Mouse (Mus musculus) cerebellum, postnatal 10 days (tissue): ENCODE data around the gene Gm49510.
"Not testable (repeated sequence)": the region's sequence is repeated elsewhere in the genome, so short reads cannot be mapped to it uniquely, and the experiment has no call there.

ENCODE experiments used
- DNase-seq, 2 experiments: peaks; one replicate each; pipeline ENCODE4 v3.0.0; 2021; ENCODE audit warnings: mixed read lengths in 2 of 2

Gene Gm49510

DNA sequence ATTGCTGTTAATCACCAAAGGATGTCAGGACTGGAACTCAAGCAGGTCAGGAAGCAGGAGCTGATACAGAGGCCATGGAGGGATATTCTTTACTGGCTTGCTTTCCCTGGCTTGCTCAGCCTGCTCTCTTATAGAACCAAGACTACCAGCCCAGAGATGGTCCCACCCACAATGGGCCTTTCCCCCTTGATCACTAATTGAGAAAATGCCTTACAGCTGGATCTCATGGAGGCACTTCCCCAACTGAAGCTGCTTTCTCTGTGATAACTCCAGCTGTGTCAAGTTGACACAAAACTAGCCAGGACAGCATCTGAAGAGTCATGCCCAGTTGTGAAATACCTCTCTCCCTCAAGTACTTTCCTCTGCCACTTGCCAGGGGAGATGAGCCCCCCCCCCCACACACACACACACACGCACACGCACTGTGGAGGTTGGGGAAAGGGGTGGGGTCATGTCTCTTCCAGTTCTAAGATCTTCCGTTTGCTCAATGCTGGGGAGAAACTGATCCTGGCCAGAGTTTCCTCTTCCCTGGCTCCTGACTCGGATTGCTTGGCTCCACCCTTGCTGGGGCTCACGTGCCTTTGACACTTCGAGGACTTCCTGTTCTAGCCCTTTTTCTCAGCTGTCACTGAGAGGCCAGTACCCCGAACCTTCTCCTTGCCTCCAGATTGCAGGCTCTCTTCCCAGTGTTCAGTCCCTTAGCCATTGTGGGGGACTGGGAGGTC, 20.5 kb upstream of the Gm49510 start:
- DNase-seq, result not testable (repeated sequence)

DNA sequence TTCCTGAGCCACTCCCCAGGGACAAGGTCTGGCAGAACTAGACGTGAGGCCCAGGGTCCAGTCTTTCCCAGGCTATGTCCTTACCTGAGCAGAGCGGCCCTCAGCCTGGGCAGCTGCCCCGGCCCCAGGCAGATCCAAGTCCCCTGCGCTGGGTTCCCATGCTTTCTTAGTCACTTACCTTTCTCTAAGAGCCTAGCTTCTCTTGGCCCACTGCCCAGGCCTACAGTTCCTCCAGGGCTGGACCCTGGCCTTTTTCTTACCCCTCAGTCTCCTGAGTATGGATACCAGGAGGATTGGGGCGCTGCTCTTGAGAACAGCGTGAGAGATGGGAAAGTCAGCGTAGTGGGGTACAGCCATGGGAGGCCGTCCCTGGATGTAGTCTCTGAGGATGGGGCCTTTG, 19.0 kb upstream of the Gm49510 start:
- DNase-seq, result peak in 1 of 2 experiments; percentile 27

DNA sequence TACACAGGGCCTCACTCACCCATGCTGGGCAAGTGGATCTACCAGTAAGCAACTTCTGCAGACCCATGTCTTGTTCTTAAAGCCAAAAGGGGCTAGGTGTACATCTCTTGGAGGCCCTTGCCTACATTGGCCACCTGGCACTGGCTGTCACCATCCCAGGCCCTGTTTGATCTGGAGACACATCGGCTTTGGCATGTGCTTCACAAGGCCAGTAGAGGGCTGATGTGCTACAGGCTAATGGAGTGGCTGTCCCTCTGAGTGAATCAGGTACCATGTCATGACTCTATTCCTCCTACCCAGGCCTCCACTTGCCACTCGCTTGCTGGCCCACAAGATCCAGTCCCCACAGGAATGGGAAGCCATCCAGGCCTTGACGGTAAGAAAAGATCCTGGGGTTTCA, 17.6 kb upstream of the Gm49510 start:
- DNase-seq, result no peak

DNA sequence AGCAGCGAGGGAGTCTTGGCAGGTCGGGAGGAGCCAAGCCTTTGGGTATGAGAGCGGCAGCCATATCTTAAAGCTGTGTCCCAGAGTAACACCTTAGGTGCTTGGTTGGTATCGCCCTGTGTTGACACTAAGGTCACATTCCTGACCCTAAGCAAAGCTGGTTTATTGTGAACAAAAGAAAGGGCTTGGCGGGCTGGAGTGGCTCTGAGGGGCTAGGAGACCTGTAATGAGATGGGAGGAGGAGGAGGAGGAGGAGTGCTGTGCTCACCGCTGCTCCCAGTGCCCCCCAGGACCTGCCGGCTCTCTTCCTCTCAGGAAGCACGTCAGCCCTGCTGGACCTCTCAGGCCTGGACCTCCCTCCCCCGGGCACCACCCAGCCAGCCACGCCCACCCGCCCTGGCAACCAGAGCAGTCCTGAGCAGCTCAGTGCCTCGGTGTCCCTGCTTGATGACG, 10.0 kb upstream of the Gm49510 start:
- no peak for DNase-seq

DNA sequence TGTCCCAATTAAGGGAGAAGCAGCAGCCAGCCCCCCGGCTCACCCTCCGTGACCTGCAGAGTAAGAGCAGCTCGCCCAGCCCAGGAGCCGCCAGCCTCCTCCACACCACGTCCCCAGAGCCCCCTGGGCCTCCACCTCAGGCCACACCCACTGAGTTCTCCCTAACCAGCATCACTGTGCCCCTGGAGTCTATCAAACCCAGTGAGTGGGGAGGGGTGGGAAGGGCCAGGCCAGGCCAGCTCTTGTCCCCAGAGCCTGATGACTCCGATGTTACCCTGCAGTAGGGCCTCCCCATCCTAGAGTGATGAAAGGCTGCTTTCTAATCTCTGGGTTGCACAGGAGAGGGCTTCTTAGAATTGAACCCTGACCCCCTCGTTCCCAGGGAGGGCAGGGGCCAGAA, 7.0 kb upstream of the Gm49510 start:
- DNase-seq, result no peak

DNA sequence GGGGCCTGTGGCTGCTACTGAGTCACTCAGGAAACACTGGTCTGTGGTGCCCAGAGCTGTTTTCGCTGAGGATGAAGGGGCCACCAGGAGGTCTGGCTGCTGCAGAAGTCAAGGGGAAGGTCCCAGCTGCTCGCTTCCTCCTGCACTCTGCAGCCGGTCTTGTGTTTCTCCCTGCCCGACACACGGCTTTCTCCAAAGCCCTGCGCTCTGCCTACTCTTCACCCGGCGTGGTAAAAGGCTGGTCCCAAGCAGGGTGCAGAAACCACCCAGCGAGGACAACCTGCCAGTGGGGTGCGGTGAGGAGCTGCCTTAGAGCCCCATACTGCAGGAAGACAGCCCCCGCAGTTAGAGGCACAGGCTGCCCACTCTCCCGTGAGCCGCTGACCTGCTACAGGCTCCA, 4.7 kb upstream of the Gm49510 start:
- DNase-seq, result no peak

DNA sequence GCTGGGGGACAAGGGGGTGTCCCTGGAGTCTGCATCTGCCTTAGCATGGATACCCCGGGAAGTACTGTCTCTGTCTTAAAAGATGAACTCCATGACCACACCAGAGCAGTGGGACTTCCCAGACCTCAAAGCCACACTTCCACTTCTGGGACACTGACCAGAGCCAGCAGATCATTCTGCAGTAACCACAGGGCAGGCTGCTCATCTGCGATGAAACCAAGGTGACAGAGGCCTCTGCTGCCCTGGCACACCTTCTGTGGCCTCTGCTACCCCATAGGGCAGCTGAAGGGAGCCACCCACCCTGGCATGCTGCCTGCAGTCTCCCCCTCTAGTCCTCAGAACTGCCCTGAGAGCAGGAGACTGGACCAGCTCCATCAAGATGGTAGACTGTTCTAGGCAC, 3.7 kb upstream of the Gm49510 start:
- peak; percentile 48 to 50 for DNase-seq

DNA sequence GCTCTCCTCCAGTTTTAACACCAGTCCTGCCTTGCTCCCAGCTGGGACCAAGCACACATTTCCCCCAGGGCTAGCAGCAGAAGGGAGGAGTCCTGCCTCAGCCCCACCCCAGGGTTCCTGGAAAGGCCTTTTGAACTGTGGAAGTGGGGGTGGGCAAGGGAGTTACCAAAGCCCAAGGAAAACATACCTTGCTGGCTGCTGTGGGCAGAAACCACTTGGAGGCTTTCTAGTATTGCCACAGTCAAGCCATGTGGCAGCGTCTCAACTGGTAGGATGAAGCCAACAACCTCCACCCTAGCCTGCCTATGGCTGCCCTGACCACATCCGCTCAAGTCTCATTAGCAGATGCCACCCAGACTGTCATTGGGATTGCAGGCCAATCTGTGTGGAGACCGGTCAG, 3.3 kb upstream of the Gm49510 start:
- peak; percentile 46 to 47 for DNase-seq

DNA sequence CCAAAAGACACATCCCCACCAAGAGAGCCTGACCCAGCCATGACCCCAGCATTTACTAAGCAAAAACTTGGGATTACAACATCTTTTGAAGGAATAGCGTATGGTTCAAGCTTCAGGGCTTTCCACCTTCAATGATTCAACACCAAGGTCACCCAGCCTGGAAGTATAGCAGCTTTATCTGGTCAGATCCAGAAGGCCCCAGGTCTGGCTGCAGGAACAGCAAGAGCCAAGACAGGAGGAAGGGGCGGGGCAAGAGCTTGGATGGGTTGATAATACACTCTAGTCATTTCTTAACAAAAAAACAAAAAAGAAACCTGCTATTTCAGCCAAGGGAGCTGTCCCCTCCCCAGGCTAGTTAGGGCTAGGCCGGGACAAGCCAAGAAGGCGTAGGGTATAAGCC, 2.0 kb upstream of the Gm49510 start:
- DNase-seq, result no peak

DNA sequence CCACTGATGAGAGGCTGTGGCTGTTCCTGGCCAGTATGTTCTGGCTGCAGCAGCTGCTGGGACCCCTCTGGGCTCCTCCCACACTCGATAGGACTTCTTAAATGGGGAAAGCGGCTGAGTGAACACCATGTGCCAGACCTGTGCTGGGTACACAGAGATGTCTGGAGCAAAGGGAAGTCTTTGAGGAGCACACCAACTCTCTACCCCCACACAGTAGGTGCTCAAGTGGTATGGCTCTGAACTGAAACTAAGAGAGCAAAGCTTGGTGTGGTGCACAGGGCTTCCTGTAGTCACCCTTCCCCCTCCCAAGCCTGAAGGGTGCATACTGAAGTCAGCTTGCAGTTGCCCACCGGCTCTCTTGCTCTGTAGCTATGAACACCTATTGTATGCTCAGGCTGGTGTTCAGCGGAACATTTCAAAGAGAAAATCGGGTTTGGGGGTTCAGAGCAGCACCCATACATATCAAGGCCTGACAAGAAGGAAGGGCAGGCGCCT, 913 bp upstream of the Gm49510 start:
- DNase-seq, result no peak

DNA sequence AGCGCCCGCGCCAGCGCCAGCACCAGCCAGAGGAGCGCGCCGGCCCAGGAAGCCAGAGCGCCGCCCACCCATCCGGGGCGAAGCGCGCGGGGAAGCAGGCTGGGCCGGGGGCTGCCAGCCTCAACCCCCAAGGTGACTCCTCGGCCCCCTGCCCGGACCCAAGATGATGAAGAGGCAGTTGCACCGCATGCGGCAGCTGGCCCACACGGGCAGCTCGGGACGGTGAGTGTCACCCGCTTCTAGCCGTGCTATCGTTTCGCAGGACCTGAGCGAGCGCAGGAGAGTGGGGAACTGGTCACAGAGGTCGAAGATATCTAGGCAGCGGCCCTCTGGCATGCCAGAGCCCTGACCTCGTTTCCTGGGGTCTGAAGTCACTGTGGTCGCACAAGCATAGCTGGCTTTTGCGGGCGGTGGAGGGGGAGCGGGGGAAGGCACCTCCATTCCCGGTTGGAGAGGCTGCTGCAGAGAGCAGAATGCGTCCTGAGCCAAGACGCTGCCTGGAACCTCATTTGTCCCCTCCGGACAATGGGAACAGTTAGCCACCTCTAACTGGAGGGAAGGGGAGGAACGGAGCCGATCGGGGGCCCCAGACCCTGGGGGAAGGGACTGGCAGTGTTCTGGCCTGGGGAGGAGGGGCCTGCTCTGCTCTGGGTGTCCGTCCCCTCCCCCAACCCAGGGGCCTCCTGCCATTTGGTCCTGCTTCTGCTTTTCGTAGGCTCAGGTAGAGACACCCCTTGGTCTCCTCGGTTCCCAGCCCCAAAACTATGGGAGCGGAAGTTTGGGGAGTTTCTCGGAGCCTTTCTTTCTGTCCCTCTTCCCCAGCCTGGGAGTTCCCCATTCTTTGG, 495 bp downstream of the Gm49510 start, which contains the start of gene Sh3bp1:
TSS of gene Sh3bp1 (plus strand) at position 29 of the 845 bp plus-strand sequence.
- peak; percentile 62 to 63 for DNase-seq

DNA sequence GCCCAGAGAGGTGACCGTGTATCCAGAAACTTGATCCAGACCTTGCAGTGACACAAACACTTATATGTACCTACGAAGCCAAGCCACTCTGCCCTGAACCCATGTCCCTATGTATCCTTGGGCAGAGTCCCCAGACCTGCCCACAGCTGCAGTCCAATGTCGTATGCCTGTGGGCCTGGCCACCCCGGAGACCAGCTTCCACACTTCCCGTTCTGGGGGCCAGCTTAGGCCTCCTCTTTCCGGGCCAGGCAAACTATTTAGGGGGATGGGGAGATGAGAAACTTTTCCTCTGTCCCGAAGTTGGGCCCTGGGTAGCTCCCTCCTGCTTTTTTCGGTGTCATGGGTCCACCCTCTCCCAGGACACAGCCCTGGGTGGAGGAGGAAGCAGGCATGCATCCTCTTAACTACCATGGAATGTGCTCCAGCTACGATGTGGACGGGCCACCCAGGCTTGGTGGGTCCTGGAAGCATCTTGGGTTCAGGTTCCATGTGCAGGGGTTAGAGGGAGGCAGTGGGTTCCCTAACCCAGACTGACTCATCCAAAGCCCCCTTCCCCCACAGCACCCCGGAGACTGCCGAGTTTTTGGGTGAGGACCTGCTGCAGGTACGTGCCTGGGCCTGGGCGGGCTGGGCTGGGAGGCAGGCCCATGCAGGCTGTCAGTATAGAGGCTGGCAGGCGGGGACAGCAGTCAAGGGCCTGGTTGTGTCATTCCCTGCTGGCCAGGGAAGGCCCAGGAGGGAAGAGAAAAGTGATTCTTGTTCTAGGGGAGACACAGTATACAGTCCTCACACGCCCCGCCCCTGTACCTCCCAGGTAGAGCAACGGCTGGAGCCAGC, 1.3 kb downstream of the Gm49510 start:
- DNase-seq, result no peak

DNA sequence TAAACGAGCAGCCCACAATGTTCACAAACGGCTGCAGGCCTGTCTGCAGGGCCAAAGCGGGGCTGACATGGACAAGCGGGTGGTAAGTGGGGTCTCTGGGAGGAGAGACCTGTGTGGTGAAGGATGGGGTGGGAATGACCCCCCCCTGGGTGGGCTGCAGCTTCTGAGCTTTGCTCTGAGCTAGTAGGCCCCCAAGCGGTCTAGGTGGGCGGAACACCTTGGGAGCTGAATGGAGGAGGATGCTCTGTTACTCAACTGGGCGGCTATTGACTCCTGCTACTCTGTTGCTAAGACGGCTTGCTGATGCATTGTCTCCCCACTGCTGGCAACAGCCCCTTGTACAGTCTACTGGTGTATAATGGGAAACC, 1.9 kb downstream of the Gm49510 start:
- DNase-seq, result no peak

DNA sequence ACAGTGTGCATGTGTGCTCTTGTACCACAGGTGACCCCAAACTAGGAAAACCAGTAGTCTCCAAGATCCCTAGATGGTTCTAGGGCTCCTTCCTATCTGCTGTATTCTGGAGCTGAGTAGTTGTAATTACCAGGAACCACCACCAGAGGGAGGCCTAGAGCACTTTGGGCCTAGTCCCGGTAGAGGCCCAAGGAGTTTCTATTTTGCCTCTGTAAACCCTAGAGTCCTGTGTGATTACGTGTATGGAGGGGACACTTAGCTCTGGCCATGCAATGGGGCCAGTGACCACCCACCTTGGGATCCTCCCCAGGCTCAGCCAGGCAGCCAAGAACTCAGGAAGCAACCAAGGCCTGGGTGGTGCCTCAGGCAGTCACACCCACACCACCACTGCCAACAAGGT, 3.8 kb downstream of the Gm49510 start:
- peak; percentile 92 to 94 for DNase-seq

DNA sequence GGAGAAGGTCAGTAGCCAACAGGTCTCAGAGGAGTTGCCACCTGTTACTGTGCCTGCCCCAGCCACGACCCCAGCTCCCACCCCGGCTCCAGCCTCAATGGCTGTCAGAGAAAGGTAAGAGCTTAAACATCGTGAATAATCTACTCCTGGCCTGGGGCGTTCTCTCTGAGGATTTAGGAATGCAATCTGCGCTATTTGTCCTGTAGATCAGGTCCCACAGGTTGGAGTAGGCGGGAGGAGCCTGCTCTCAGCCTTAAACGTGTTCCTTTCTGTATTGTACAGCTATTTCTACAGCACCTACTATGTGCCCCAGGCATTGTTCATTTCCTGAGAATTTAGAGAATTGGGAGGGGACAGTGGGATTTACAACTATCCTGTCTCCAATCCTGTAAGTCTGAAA, 8.9 kb downstream of the Gm49510 start:
- no peak for DNase-seq

DNA sequence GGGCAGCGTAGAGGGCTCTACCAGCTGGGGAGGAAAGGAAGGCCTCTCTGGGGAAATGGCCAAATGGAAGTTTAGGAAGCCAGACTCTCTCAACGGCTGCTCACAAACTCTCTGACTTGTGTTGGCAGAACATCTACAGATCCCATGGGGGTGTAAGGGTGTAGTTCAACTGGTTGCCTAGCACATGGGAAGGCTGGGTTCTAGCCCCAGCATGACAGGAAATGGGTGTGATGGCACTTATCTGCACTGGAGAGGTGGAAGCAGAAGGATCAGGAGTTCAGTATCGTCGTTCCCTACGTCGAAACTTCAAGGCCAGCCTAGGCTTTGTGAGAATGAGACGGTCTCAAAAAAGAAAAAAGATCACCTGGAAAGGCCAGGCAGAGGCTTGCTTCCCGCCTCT, 9.5 kb downstream of the Gm49510 start:
- no peak for DNase-seq

DNA sequence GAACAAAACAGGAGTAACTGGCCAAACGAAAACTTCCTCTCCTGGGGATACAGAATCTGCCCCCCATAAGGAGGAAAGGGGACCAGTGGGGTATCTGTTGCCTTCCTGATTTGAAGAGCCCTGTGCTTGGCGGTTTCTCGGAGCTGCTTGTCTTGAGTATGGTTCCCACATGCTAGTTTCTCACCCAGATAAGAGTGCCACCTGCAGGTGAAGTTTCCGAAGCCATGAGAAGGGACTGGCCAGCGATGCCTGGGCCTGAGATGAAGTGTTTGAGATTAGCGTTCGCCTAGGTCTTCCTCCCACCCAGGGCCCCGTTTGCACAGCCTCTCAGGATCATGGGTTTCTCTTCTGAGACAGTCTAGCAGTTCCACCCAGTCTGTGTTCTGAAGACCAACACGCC, 12.6 kb downstream of the Gm49510 start:
- peak; percentile 83 to 84 for DNase-seq

DNA sequence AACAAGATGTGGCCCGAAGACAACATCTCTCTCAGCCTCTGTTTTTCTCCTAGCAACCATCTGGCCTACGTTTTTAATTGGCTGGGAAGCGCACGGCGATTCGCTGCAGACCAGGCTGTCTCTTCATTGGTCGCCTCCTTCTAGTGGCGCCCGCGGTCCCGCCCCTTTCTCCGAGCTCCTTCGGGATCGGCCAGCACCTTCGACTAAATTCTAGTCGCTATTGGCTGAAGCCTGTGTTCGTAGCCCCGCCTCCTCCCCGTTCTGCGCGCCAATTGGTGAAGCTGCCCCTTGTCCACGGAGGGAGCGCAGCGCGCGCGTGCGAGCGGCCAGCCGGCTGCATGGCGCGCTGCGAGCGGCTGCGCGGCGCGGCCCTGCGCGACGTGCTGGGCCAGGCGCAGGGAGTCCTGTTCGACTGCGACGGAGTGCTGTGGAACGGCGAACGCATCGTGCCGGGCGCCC, 14.2 kb downstream of the Gm49510 start, which contains the start of gene Pdxp:
TSS of gene Pdxp (plus strand) at position 288 of the 459 bp plus-strand sequence.
- peak; percentile 99 for DNase-seq

DNA sequence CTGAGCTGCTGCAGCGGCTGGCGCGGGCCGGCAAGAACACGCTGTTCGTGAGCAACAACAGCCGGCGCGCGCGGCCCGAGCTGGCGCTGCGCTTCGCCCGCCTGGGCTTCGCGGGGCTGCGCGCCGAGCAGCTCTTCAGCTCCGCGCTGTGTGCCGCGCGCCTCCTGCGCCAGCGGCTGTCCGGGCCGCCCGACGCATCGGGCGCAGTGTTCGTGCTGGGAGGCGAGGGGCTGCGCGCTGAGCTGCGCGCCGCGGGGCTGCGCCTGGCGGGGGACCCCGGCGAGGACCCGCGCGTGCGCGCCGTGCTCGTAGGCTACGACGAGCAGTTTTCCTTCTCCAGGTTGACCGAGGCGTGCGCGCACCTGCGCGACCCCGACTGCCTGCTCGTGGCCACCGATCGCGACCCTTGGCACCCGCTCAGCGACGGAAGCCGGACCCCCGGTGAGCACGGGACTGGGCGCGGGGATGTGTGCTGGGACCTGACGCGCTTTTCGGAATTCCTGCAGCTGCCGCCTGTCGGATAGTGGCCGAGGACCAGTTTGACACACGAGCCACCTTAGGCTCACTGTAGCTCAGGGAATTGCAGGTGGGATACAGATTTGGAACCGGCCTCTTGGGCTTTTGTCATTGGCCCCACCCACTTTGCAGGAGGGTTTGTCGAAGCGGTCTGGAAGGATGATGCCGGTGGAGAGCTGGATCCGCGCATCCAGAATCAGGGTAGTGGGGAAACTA, 14.8 kb downstream of the Gm49510 start:
- DNase-seq, result peak; percentile 81 to 83

DNA sequence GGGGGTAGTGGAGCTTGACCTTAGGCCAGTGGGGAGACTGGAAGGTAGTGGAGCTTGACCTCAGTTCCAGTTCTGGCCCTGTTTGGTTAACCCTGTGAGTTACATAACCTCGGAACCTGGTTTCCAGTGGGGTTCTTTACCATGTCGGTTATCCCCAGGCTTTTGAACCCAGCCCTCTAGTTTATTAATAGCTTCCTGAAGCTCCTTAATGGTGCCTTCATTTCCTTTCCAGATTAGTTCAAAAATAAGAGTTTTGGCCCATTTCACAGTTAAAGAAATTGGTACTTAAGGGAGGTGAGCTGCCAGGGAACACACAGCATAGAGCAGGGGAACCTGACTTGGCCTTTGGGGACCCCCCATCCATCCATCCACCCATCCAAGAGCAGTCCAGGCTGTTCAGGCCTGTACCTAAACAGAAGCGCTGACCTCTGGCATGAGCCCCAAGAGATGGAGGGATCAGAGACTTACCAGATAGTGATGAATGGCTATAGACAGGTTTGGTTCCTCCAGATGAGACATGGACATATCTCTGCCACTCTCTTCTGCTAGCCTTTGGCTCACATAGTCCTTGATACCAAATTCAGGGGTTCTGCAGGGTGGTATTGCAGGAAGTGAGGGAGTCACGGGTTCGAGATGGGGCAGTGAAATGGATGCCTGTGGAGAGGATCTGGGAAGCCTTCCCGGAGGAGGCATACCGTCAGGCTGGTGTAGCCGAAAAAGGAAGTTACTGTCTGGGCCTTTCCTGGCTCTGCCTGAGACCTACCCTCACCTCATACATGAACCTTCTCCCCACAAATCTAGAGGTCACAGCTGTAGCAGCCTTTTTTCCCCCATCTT, 15.6 kb downstream of the Gm49510 start:
- DNase-seq, result peak; percentile 40 to 41

DNA sequence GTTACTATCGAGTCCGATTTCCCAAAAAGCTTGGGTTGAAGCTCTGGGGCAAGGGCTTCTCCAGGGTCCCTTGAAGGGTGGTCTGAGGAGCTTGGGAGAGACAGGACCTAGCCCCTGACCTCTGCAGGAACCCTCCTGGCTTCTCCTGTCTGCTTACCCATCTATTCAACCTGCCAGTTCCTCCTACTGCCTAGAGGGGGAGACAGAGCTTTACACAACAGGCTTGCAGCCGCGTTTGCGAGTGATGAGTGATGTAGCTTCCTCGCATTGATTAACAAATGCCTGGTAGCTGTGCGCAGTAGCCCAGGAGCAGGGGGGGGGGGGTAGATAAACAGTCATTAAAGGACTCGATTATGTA, 16.2 kb downstream of the Gm49510 start:
- peak; percentile 85 to 86 for DNase-seq
